Mouse (Mus musculus) thymus, postnatal 36 days (tissue): ENCODE measurements at regions not wholly inside any gene's neighbourhood (a gene's known extent, or its start where the extent isn't known, plus 50 kb on each side); places are given as distances from the start of the nearest gene placed in this dataset.

ENCODE experiments used
- DNase-seq, 2 experiments: peaks; one replicate each; pipeline ENCODE4 v3.0.0; 2022; ENCODE audit warnings: mixed read lengths in 2 of 2

DNA sequence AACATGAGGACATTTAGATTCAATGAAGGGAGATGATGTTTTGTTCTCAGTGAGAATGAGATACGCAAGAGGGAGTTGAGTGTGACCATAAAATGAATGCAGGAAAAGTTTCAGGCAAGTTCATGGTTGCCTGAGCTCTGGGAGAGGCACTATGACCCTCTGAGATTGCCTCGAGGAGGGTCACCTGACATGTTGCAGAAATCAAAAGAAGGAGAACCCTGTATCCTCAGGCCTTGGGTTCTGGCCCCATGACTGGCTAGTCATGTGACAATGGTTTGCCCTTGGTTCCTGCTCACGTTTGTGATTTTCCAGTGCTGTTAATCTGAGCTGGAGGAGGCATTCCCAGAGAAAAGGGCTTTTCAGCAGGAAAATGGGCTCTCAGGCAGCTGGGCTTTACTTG is 98.9 kb downstream of the Mab21l3 start:
- DNase-seq, result no peak

GRCm38 (mm10) chr3:101749031-101749632 is 99.6 kb downstream of the Mab21l3 start:
- no peak for DNase-seq

GRCm38 (mm10) chr3:101748186-101748585 is 100.6 kb downstream of the Mab21l3 start:
- peak; percentile 22 to 39 for DNase-seq

GRCm38 (mm10) chr3:101740906-101741305 is 107.9 kb downstream of the Mab21l3 start:
- DNase-seq, result no peak

- no peak for DNase-seq
These were observed 111.6 kb downstream of the Mab21l3 start for GRCm38 (mm10) chr3:101737197-101737596.

- DNase-seq, result no peak
These were observed 119.7 kb downstream of the Mab21l3 start for GRCm38 (mm10) chr3:101729044-101729443.

DNA sequence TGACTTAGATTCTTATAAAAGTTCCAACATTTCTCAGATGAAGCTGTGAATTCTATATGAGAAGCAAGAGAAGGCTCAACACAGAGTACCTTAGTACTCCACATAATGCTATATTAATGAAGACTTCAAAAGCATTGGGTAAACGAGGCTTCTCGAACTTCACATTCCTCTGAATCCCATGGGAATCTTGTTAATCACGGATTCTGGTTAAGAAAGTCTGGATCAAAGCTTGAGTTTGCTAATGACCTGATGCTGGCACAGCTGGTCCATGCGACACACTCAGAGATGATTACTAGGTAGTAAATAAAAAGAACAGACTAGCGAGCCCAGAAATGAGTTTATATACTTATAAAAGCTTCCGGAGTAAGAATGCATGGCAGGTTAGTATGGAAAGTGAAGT is 118.4 kb upstream of the Atp1a1 start:
- no peak for DNase-seq

- DNase-seq, result no peak
These were observed 117.5 kb upstream of the Atp1a1 start for GRCm38 (mm10) chr3:101722001-101722400.

- no peak for DNase-seq
These were observed 110.9 kb upstream of the Atp1a1 start for GRCm38 (mm10) chr3:101715416-101715815.

- no peak for DNase-seq
These were observed 110.3 kb upstream of the Atp1a1 start for GRCm38 (mm10) chr3:101714810-101715209.

GRCm38 (mm10) chr3:101713669-101714068 is 109.2 kb upstream of the Atp1a1 start:
- DNase-seq, result no peak

GRCm38 (mm10) chr3:101713138-101713638 is 108.7 kb upstream of the Atp1a1 start:
- no peak for DNase-seq

DNA sequence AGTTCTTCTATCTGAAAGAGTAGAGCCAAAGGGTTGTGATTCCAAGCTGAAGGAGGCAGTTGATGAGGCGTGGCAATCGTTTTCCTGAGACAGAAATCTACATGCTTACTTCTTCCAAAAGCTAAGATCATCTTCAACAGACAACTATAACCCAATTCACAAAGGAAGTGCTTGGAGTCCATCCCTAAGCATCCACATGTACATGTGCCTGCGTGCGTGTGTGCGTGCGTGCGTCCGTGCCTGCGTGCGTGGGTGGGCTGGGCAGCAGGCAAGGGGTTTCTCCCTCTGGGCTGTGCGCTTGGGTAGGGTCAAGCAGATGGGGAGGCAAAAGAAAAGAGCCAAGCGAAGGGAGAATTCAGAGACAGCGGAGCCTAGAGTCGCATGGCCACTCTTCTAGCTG is 108.2 kb upstream of the Atp1a1 start:
- no peak for DNase-seq

GRCm38 (mm10) chr3:101711594-101712171 is 107.2 kb upstream of the Atp1a1 start:
- peak in 1 of 2 experiments; percentile 25 for DNase-seq

DNA sequence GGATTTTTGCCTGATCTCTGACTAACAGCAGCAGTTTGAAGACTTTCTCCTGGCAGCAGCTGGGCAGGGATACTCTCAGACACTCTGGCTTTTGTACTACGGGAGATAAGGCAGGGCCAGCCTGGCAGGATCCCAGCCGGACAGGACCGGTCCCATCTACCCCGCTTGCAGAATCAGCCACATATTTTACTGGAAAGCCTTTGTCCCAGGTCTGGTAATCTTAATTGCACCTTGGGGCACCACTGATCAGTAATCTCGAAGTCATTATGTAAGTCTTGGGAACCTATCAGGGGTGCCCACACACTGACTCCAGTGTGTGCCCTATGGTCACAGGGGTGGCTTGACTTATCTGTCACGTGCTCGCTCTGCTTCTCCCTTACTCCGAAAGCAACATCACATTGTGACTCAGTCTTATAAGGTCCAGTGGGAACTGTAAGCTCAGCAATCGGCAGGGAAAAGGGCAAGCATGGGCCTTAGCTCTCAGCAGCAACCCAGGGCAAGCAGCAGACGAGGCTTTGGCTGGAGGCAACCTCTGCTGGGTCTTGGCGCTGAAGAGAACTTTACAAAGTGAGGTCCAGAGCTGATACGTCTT is 105.0 kb upstream of the Atp1a1 start:
- no peak for DNase-seq

GRCm38 (mm10) chr3:101708821-101709220 is 104.3 kb upstream of the Atp1a1 start:
- DNase-seq, result no peak

GRCm38 (mm10) chr3:101704919-101705318 is 100.4 kb upstream of the Atp1a1 start:
- DNase-seq, result no peak

DNA sequence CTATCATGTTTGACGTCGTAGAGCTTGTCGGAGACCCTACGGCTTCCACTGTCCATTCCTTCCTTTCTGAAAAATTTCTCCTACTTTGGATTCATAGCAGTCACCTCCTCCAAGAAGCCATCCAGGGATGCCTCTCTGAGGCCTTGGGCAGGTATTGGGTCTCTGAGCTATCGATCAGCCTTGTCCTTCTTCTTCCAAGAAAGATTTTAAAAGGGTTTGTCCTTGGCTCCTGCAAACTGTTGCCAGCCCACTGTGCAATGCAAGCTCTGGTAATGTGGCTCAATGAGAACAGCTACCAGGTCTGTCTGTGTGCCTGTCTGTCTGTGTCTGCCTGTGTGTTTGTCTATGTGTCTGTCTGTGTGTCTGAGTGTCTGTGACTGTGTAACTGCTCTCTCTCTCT is 99.8 kb upstream of the Atp1a1 start:
- DNase-seq, result no peak

GRCm38 (mm10) chr3:101701763-101702173 is 97.3 kb upstream of the Atp1a1 start:
- DNase-seq, result no peak

GRCm38 (mm10) chr3:101700974-101701610 is 96.6 kb upstream of the Atp1a1 start:
- DNase-seq, result peak; percentile 66 to 75

- DNase-seq, result peak in 1 of 2 experiments; percentile 50
These were observed 95.6 kb upstream of the Atp1a1 start for GRCm38 (mm10) chr3:101699929-101700681.

GRCm38 (mm10) chr3:101696832-101697231 is 92.3 kb upstream of the Atp1a1 start:
- no peak for DNase-seq

DNA sequence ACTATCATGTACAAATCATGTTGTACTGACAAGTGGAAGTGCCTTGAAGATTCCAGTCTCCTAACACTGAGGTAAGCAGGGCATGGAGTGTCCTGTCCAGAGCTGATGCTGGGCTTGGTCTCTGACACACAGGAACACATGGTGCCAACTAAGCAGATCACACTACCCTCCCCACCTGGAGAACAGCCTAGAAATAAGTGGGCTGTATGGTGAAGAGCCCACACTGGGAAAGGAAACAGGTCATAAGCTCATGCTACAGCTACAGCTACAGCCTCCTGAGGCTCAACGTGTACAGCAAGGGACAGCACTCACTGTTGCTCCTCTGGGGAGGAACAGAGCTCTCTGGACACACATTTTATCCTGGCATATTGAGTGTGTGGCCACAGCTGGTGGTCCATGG is 89.8 kb upstream of the Atp1a1 start:
- DNase-seq, result no peak
